Mouse (Mus musculus): ENCODE measurements at regions not wholly inside any gene's neighbourhood (a gene's known extent, or its start where the extent isn't known, plus 50 kb on each side); places are given as distances from the start of the nearest gene placed in this dataset.

DNA sequence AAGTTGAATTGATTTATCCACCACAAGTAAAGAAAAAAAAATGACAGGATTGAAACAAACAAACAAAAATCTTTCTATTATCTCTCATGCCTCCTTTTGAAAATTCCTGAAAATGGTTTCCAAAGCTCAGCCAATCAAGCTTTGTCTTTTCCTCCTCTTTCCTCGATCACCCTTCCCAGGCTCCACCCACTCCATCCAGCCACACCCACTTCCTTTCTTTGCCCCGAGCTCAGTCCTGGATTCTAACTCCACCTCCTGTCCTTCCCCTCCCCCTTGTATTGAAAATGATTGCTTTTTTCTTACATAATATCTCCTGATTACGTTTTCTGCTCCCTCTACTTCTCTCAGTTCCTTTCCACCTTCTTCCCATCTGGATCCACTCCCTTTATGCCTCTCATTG is 286.0 kb upstream of the Gria1 start:
- TF ChIP-seq CTCF (conservative IDR thresholded peaks at IDR 0.05 in 1 of 2, IDR thresholded peaks at IDR 0.05 in 1 of 2; ENCODE audit: low read depth in 2 of 2, low read length in 2 of 2) = no peak
- no peak for TF ChIP-seq EP300 (IDR thresholded peaks at IDR 0.05; ENCODE audit: low read length)
- no peak for TF ChIP-seq SIN3A (IDR thresholded peaks at IDR 0.05; ENCODE audit: low read length)
- no peak for TF ChIP-seq TBP (conservative IDR thresholded peaks at IDR 0.05; ENCODE audit: low read depth, low read length)
- TF ChIP-seq TCF12 (IDR thresholded peaks at IDR 0.05; ENCODE audit: low read depth, low read length) = no peak
- no peak for TF ChIP-seq MEF2A (IDR thresholded peaks at IDR 0.05; ENCODE audit: borderline replicate concordance, low read depth, low read length)
- no peak for TF ChIP-seq USF1 (IDR thresholded peaks at IDR 0.05; ENCODE audit: low read depth, low read length)
- no peak for TF ChIP-seq MAFK (IDR thresholded peaks at IDR 0.05; ENCODE audit: insufficient replicate concordance, low read length)
- no peak for TF ChIP-seq POLR2A (IDR thresholded peaks at IDR 0.05; ENCODE audit: low read depth, low read length)
- TF ChIP-seq ZKSCAN1 (IDR thresholded peaks at IDR 0.05; ENCODE audit: borderline replicate concordance, low read depth, low read length) = no peak
- no peak for TF ChIP-seq ETS1 (conservative IDR thresholded peaks at IDR 0.05; ENCODE audit: low read depth, low read length)
- TF ChIP-seq SMC3 (IDR thresholded peaks at IDR 0.05; ENCODE audit: low read depth, low read length) = no peak
- TF ChIP-seq JUND (conservative IDR thresholded peaks at IDR 0.05; ENCODE audit: low read depth, low read length) = no peak
